Mouse (Mus musculus) midbrain, embryonic 16.5 days (tissue): ENCODE measurements around the gene Cd5. TPM values are rescaled to one million over a fixed set of nuclear protein-coding genes. Genes with fewer than 3 reads are reported as not detected.

Source experiments
- ATAC-seq: fragments of 200-750 bp; cut with Nextera tagmentation; 2 replicates; pipeline ENCODE4 v1.8.0; 2017; ENCODE audit warnings: moderate TSS enrichment
- H3K27ac ChIP-seq: fragments of 300-500 bp; sonication (generic); 2 replicates; pipeline ENCODE4 v1.5.1; 2014; ENCODE audit warnings: mild to moderate bottlenecking, low read length, mixed read lengths
- H3K27me3 ChIP-seq: fragments of 300-500 bp; sonication (generic); 2 replicates; pipeline ENCODE4 v1.6.1; 2014; ENCODE audit warnings: low read depth, low read length, mixed read lengths; ENCODE audit not compliant: control insufficient read depth, insufficient read depth
- H3K36me3 ChIP-seq: fragments of 300-500 bp; sonication (generic); 2 replicates; pipeline ENCODE4 v1.6.1; 2014; ENCODE audit warnings: mild to moderate bottlenecking, low read length, moderate library complexity, mixed read lengths; ENCODE audit not compliant: control insufficient read depth, insufficient read depth
- H3K4me1 ChIP-seq: fragments of 300-500 bp; sonication (generic); 2 replicates; pipeline ENCODE4 v1.6.1; 2014; ENCODE audit warnings: mild to moderate bottlenecking, low read length, mixed read lengths; ENCODE audit not compliant: control insufficient read depth, insufficient read depth
- H3K4me2 ChIP-seq: fragments of 300-500 bp; sonication (generic); 2 replicates; pipeline ENCODE4 v1.6.1; 2014; ENCODE audit warnings: mild to moderate bottlenecking, low read length, mixed read lengths
- H3K4me3 ChIP-seq: fragments of 300-500 bp; sonication (generic); 2 replicates; pipeline ENCODE4 v1.5.1; 2014; ENCODE audit warnings: low read depth, mild to moderate bottlenecking, low read length, moderate library complexity, mixed read lengths
- H3K9ac ChIP-seq: fragments of 300-500 bp; sonication (generic); 2 replicates; pipeline ENCODE4 v1.6.1; 2014; ENCODE audit warnings: low read depth, low read length, mixed read lengths
- H3K9me3 ChIP-seq: fragments of 300-500 bp; sonication (generic); replicated peaks from 2 replicates; pipeline ENCODE4 v1.6.1; 2014; ENCODE audit warnings: mild to moderate bottlenecking, low read length, mixed read lengths; ENCODE audit not compliant: control insufficient read depth, poor library complexity, severe bottlenecking
- WGBS: fragments of 180-500 bp; shearing (Covaris S2); extraction: QIAGEN DNeasy Blood & Tissue Kit; methylation state at CpG from one replicate; pipeline ENCODE4 v1.1.7; 2014; 5-methylcytosine and 5-hydroxymethylcytosine counted together
- polyA plus RNA-seq: library from polyadenylated mRNA; unstranded; fragments of >200 nt; fragmentation: Nextera tagmentation; extraction: Ambion mirVana; gene quantifications from 2 replicates; pipeline ENCODE4 v1.2.1, GENCODE M21; 2015

Cd5 gene
- polyA plus RNA-seq, 1 experiment from 2014 or later, result 0.48 TPM

GRCm38 (mm10) chr19:10761794-10762415 lies 23.1 kb upstream of the Cd5 start:
- 81% methylated on average over 8 of the region's 8 CpGs for WGBS
- no peak for ATAC-seq
- Histone ChIP-seq H3K4me1 (no peaks in the 10 kb centered on the region; the same call in 1 of the 2 replicates), H3K9ac (no peak overlapping the region), H3K36me3 (no peaks in the 10 kb centered on the region), H3K27me3 (no peaks in the 10 kb centered on the region), H3K4me3 (no peak overlapping the region), H3K27ac (no peak overlapping the region), H3K9me3 (no peaks in the 10 kb centered on the region), H3K4me2 (no peak overlapping the region)

GRCm38 (mm10) chr19:10759983-10760831 lies 21.4 kb upstream of the Cd5 start:
- Histone ChIP-seq H3K36me3 (no peaks in the 10 kb centered on the region), H3K4me3 (no peak overlapping the region), H3K4me2 (no peak overlapping the region), H3K9me3 (no peaks in the 10 kb centered on the region), H3K9ac (no peak overlapping the region), H3K27me3 (no peaks in the 10 kb centered on the region), H3K27ac (no peak overlapping the region), H3K4me1 (no peaks in the 10 kb centered on the region; the same call in 1 of the 2 replicates)
- no peak for ATAC-seq
- 92% methylated on average over 9 of the region's 9 CpGs for WGBS

DNA sequence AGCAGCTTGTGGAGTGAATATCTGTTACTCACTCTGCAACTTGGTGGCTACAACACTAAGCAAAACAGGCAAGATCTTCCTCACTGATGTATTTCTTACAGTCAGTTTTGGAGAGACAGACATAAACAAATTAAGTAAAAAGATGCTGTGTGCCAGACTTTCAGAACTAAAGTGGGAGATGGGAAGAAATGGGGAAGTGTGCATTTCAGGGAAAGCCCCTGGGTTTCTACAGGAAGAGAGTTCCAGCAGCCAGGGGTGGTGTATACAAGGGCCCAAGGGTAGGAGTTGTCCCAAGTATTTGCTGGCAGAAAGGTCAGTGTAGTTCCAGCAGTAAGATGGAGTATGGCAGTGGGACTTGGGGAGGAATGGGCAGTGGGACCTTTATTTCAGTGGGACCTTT lies 20.7 kb upstream of the Cd5 start:
- no peak for ATAC-seq
- no peaks in the 10 kb centered on the region for H3K27me3 ChIP-seq
- no peaks in the 10 kb centered on the region for H3K9me3 ChIP-seq
- H3K4me1 ChIP-seq, result no peaks in the 10 kb centered on the region; the same call in 1 of the 2 replicates
- no peak overlapping the region for H3K4me2 ChIP-seq
- no peak overlapping the region for H3K9ac ChIP-seq
- H3K27ac ChIP-seq, result no peak overlapping the region
- no peak overlapping the region for H3K4me3 ChIP-seq
- H3K36me3 ChIP-seq, result no peaks in the 10 kb centered on the region

DNA sequence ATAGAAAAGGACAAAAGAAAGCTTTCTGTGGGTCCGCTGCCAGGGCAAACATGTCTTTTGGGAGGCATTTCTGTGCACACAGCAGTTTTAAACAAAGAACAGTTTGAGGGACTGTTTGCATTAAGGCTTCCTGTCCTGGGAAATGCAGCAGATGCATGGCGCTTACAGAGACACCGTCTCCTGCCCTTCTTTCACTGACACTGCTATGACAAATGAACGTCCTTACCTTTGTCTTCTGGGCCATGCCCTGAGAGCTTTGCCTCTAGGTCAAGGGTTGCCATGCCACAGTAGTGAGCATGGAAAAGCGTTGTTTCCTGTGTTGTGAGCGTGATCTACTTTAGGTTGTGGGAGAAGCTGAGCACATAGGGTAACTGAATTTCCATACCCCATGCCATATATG lies 19.9 kb upstream of the Cd5 start:
- Histone ChIP-seq H3K36me3 (no peaks in the 10 kb centered on the region), H3K27me3 (no peaks in the 10 kb centered on the region), H3K4me1 (no peaks in the 10 kb centered on the region; the same call in 1 of the 2 replicates), H3K4me2 (no peak overlapping the region), H3K27ac (no peak overlapping the region), H3K9me3 (no peaks in the 10 kb centered on the region), H3K4me3 (no peak overlapping the region), H3K9ac (no peak overlapping the region)
- ATAC-seq, result no peak
- WGBS, result 64% methylated on average over 6 of the region's 6 CpGs

DNA sequence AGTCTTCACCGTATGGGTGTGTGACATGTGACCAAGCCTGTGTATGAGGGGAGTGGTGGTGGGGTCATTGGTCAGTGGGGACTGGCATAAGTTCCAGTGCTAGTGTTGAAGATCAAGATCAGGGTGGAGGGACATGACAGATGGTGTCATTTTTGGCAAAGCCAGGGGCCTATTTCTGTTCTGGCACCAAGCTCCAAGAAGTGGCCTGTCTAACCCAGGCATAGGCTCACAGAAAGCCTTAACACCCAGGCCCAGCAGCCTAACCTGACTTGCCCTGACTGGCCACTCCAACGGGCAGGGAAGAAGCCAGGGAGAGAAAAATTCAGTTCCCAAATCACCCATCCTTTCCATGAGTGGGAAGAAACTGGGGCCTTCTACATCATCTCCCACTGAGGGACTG lies 18.7 kb upstream of the Cd5 start:
- no peaks in the 10 kb centered on the region; the same call in 1 of the 2 replicates for H3K4me1 ChIP-seq
- H3K36me3 ChIP-seq, result no peaks in the 10 kb centered on the region
- H3K27ac ChIP-seq, result no peak overlapping the region
- ATAC-seq, result no peak
- H3K4me2 ChIP-seq, result no peak overlapping the region
- H3K27me3 ChIP-seq, result no peaks in the 10 kb centered on the region
- H3K4me3 ChIP-seq, result no peak overlapping the region
- H3K9ac ChIP-seq, result no peak overlapping the region
- no peaks in the 10 kb centered on the region for H3K9me3 ChIP-seq
- WGBS, result 90% methylated on average over 2 of the region's 2 CpGs

DNA sequence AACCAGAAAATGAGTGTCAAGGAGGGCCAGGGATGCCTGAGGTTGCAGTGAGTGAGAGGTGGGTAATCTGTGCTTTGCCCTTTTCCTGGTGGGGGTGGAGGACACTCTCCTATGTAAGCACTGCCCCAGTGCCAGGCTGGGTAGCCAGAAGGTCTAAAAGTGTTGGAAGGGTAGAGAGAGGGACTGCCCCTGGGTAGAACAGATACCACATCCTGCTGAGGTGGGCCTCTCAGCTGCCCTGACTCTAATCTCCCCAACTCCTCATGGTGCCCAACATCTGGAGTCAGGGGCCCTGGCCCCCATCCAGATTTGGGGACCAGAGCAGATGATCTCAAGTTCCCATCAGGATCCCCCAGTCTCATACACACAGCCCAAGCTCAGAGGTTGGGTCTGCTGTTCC lies 18.3 kb upstream of the Cd5 start:
- no peaks in the 10 kb centered on the region for H3K27me3 ChIP-seq
- H3K9me3 ChIP-seq, result no peaks in the 10 kb centered on the region
- no peak overlapping the region for H3K4me2 ChIP-seq
- H3K4me1 ChIP-seq, result no peaks in the 10 kb centered on the region; the same call in 1 of the 2 replicates
- ATAC-seq, result no peak
- H3K36me3 ChIP-seq, result no peaks in the 10 kb centered on the region
- no peak overlapping the region for H3K9ac ChIP-seq
- no peak overlapping the region for H3K27ac ChIP-seq
- H3K4me3 ChIP-seq, result no peak overlapping the region

- no peaks in the 10 kb centered on the region for H3K27me3 ChIP-seq
Observed at GRCm38 (mm10) chr19:10752646-10753045, 13.8 kb upstream of the Cd5 start.

DNA sequence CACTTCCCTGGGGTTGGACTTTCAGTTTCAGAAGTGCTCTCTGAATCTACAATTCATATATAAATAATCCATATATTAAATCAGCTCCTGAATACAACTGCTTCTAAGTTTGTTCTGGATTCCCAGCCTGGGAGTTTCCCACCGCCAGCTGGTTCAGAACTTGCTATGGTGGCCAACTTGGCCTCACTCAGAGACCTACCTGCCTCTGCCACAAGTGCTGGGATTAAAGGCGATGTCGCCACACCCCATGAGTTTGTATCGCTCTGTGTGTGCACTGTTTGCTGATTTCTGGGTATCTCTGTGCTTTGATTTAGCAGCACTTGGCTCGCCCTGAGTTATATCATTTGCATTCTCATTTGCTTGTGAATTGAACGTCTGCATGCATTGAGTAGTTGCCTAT lies 13.3 kb upstream of the Cd5 start:
- no peak overlapping the region for H3K4me3 ChIP-seq
- no peak overlapping the region for H3K27ac ChIP-seq
- no peak overlapping the region for H3K9ac ChIP-seq
- no peaks in the 10 kb centered on the region for H3K36me3 ChIP-seq
- H3K9me3 ChIP-seq, result no peaks in the 10 kb centered on the region
- no peaks in the 10 kb centered on the region for H3K27me3 ChIP-seq
- ATAC-seq, result no peak
- H3K4me1 ChIP-seq, result peaks cover 4% of the 10 kb centered on the region; the same call in 1 of the 2 replicates
- WGBS, result 90% methylated on average over 6 of the region's 6 CpGs
- H3K4me2 ChIP-seq, result no peak overlapping the region

More at GRCm38 (mm10) chr19:10752646-10753045, 13.8 kb upstream of the Cd5 start:
- no peak overlapping the region for H3K4me3 ChIP-seq
- H3K9me3 ChIP-seq, result no peaks in the 10 kb centered on the region
- H3K36me3 ChIP-seq, result no peaks in the 10 kb centered on the region
- H3K4me1 ChIP-seq, result peaks cover 4% of the 10 kb centered on the region; the same call in 1 of the 2 replicates
- 91% methylated on average over 5 of the region's 5 CpGs for WGBS
- ATAC-seq, result no peak
- H3K9ac ChIP-seq, result no peak overlapping the region
- H3K27ac ChIP-seq, result no peak overlapping the region
- no peak overlapping the region for H3K4me2 ChIP-seq

DNA sequence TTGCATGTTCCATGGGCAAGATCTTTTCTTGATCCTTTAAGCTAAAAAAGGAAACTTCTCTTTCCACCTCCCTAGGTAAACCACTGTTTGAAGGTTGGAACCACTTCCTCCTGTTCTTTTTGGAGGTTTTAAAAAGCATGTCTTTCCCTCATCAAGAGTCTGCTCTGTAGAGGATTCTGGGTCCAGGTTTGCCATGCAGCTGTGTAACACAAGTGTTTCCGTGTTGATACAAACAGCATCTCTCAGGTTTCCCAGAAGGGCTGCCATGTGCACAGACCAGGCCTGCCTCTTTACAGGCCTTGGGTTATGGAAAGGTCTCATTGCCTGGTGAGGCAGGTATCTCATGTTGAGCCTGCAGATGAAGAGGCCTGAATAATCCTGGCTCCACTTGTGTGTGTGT lies 12.8 kb upstream of the Cd5 start:
- H3K9me3 ChIP-seq, result no peaks in the 10 kb centered on the region
- no peak overlapping the region for H3K9ac ChIP-seq
- H3K27me3 ChIP-seq, result no peaks in the 10 kb centered on the region
- H3K4me3 ChIP-seq, result no peak overlapping the region
- no peak overlapping the region for H3K27ac ChIP-seq
- ATAC-seq, result no peak
- 93% methylated on average over 1 of the region's 1 CpGs for WGBS
- no peaks in the 10 kb centered on the region for H3K36me3 ChIP-seq
- H3K4me2 ChIP-seq, result no peak overlapping the region
- H3K4me1 ChIP-seq, result peaks cover 4% of the 10 kb centered on the region; the same call in 1 of the 2 replicates
